Mouse (Mus musculus) hindbrain, embryonic 16.5 days (tissue): Measurements from ENCODE around the gene Mst1r. TPM values are rescaled to one million over a fixed set of nuclear protein-coding genes. Genes with fewer than 3 reads are reported as not detected.

Source experiments
- ATAC-seq: fragments of 200-750 bp; cut with Nextera tagmentation; 2 replicates; pipeline ENCODE4 v1.8.0; 2017; ENCODE audit warnings: moderate TSS enrichment, moderate library complexity
- H3K27ac ChIP-seq: fragments of 300-500 bp; sonication (generic); 2 replicates; pipeline ENCODE4 v1.5.1; 2014; ENCODE audit warnings: low read depth, mild to moderate bottlenecking, control low read depth, low read length, moderate library complexity
- H3K27me3 ChIP-seq: fragments of 300-500 bp; sonication (generic); replicated peaks from 2 replicates; pipeline ENCODE4 v1.6.1; 2014; ENCODE audit warnings: low read length; ENCODE audit not compliant: control insufficient read depth, insufficient read depth
- H3K36me3 ChIP-seq: fragments of 300-500 bp; sonication (generic); 2 replicates; pipeline ENCODE4 v1.6.1; 2014; ENCODE audit warnings: mild to moderate bottlenecking, low read length, moderate library complexity, mixed read lengths; ENCODE audit not compliant: control insufficient read depth, insufficient read depth
- H3K4me1 ChIP-seq: fragments of 300-500 bp; sonication (generic); 2 replicates; pipeline ENCODE4 v1.6.1; 2014; ENCODE audit warnings: low read depth, low read length; ENCODE audit not compliant: control insufficient read depth, insufficient read depth
- H3K4me2 ChIP-seq: fragments of 300-500 bp; sonication (generic); 2 replicates; pipeline ENCODE4 v1.6.1; 2014; ENCODE audit warnings: mild to moderate bottlenecking, low read length, control low read depth, moderate library complexity
- H3K4me3 ChIP-seq: fragments of 300-500 bp; sonication (generic); 2 replicates; pipeline ENCODE4 v1.5.1; 2014; ENCODE audit warnings: mild to moderate bottlenecking, low read length, control low read depth, moderate library complexity
- H3K9ac ChIP-seq: fragments of 300-500 bp; sonication (generic); 2 replicates; pipeline ENCODE4 v1.6.1; 2014; ENCODE audit warnings: low read depth, mild to moderate bottlenecking, control low read depth, low read length, moderate library complexity
- H3K9me3 ChIP-seq: fragments of 300-500 bp; sonication (generic); 2 replicates; pipeline ENCODE4 v1.6.1; 2014; ENCODE audit warnings: mild to moderate bottlenecking, low read length, moderate library complexity; ENCODE audit not compliant: control insufficient read depth
- WGBS: fragments of 180-500 bp; shearing (Covaris S2); extraction: QIAGEN DNeasy Blood & Tissue Kit; methylation state at CpG from one replicate; pipeline ENCODE4 v1.1.7; 2014; 5-methylcytosine and 5-hydroxymethylcytosine counted together
- polyA plus RNA-seq: library from polyadenylated mRNA; unstranded; fragments of >200 nt; fragmentation: Nextera tagmentation; extraction: Ambion mirVana; gene quantifications from 2 replicates; pipeline ENCODE4 v1.2.1, GENCODE M21; 2015

Gene Mst1r
- polyA plus RNA-seq, 1 experiment from 2014 or later = 1.3 TPM

- peak overlapping the region; percentile 94 for H3K4me3 ChIP-seq
- H3K9ac ChIP-seq = peak overlapping the region; percentile 88
- H3K27me3 ChIP-seq = peaks cover 3% of the 10 kb centered on the region; the same call in 1 of the 2 replicates
- H3K27ac ChIP-seq = peak overlapping the region; percentile 82
- under 1% methylated on average over 17 of the region's 18 CpGs for WGBS
- peak; percentile 85 for ATAC-seq
- H3K4me2 ChIP-seq = peak overlapping the region; percentile 88
- H3K4me1 ChIP-seq = peaks cover 10% of the 10 kb centered on the region
- no peaks in the 10 kb centered on the region for H3K9me3 ChIP-seq
- H3K36me3 ChIP-seq = no peaks in the 10 kb centered on the region
Measured at GRCm38 (mm10) chr9:107888267-107888850, 18.3 kb upstream of the Mst1r start.

GRCm38 (mm10) chr9:107890260-107890659 is 16.4 kb upstream of the Mst1r start:
- 95% methylated on average over 6 of the region's 6 CpGs for WGBS
- no peaks in the 10 kb centered on the region for H3K36me3 ChIP-seq
- no peak for ATAC-seq
- H3K27me3 ChIP-seq = no peaks in the 10 kb centered on the region; the same call in 1 of the 2 replicates
- no peak overlapping the region for H3K4me2 ChIP-seq
- H3K4me3 ChIP-seq = no peak overlapping the region
- peaks cover 10% of the 10 kb centered on the region for H3K4me1 ChIP-seq
- H3K27ac ChIP-seq = no peak overlapping the region
- no peak overlapping the region for H3K9ac ChIP-seq
- no peaks in the 10 kb centered on the region for H3K9me3 ChIP-seq

- 100% methylated on average over 1 of the region's 1 CpGs for WGBS
- H3K36me3 ChIP-seq = no peaks in the 10 kb centered on the region
- peaks cover 10% of the 10 kb centered on the region for H3K4me1 ChIP-seq
Measured at GRCm38 (mm10) chr9:107891023-107891422, 15.7 kb upstream of the Mst1r start.

GRCm38 (mm10) chr9:107898563-107898962 is 8.1 kb upstream of the Mst1r start:
- WGBS = 89% methylated on average over 10 of the region's 10 CpGs
- Histone ChIP-seq H3K4me2 (no peak overlapping the region), H3K4me3 (no peak overlapping the region), H3K9me3 (no peaks in the 10 kb centered on the region), H3K27ac (no peak overlapping the region), H3K9ac (no peak overlapping the region), H3K27me3 (no peaks in the 10 kb centered on the region), H3K4me1 (peaks cover 6% of the 10 kb centered on the region; the same call in 1 of the 2 replicates), H3K36me3 (no peaks in the 10 kb centered on the region)
- no peak for ATAC-seq

More at GRCm38 (mm10) chr9:107891023-107891422, 15.7 kb upstream of the Mst1r start:
- Histone ChIP-seq H3K9ac (no peak overlapping the region), H3K27me3 (no peaks in the 10 kb centered on the region; the same call in 1 of the 2 replicates), H3K4me2 (no peak overlapping the region), H3K27ac (no peak overlapping the region), H3K4me3 (no peak overlapping the region), H3K9me3 (no peaks in the 10 kb centered on the region)
- no peak for ATAC-seq

- H3K27ac ChIP-seq = no peak overlapping the region
- peaks cover 6% of the 10 kb centered on the region; the same call in 1 of the 2 replicates for H3K4me1 ChIP-seq
- H3K4me2 ChIP-seq = no peak overlapping the region
- no peaks in the 10 kb centered on the region for H3K9me3 ChIP-seq
- ATAC-seq = no peak
- H3K9ac ChIP-seq = no peak overlapping the region
- 72% methylated on average over 12 of the region's 12 CpGs for WGBS
- H3K4me3 ChIP-seq = no peak overlapping the region
- H3K36me3 ChIP-seq = no peaks in the 10 kb centered on the region
- H3K27me3 ChIP-seq = no peaks in the 10 kb centered on the region
Measured at GRCm38 (mm10) chr9:107899855-107900254, 6.8 kb upstream of the Mst1r start.

- H3K9me3 ChIP-seq = no peaks in the 10 kb centered on the region
- peak overlapping the region; percentile 66 for H3K9ac ChIP-seq
- peak overlapping the region; percentile 68 for H3K4me2 ChIP-seq
- peak overlapping the region; percentile 27; the same call in 1 of the 2 replicates for H3K27ac ChIP-seq
- peak; percentile 77 for ATAC-seq
- H3K27me3 ChIP-seq = no peaks in the 10 kb centered on the region
- no peaks in the 10 kb centered on the region for H3K36me3 ChIP-seq
- H3K4me3 ChIP-seq = peak overlapping the region; percentile 40
- 5% methylated on average over 42 of the region's 44 CpGs for whole genome bisulfite sequencing
- H3K4me1 ChIP-seq = peaks cover 6% of the 10 kb centered on the region; the same call in 1 of the 2 replicates
Measured at GRCm38 (mm10) chr9:107900840-107901626, 5.6 kb upstream of the Mst1r start.

- Histone ChIP-seq H3K9me3 (no peaks in the 10 kb centered on the region), H3K27ac (no peak overlapping the region), H3K36me3 (no peaks in the 10 kb centered on the region), H3K4me2 (peak overlapping the region; percentile 68), H3K4me1 (peaks cover 8% of the 10 kb centered on the region), H3K27me3 (no peaks in the 10 kb centered on the region), H3K9ac (peak overlapping the region; percentile 66; the same call in 1 of the 2 replicates), H3K4me3 (peak overlapping the region; percentile 40)
- no peak for ATAC-seq
- 11% methylated on average over 17 of the region's 17 CpGs for WGBS
Measured at GRCm38 (mm10) chr9:107901627-107901914, 5.1 kb upstream of the Mst1r start.

GRCm38 (mm10) chr9:107904726-107905125 is 1.9 kb upstream of the Mst1r start:
- ATAC-seq = peak; percentile 63
- Histone ChIP-seq H3K4me2 (no peak overlapping the region), H3K9ac (no peak overlapping the region), H3K9me3 (no peaks in the 10 kb centered on the region), H3K36me3 (no peaks in the 10 kb centered on the region), H3K4me1 (peaks cover 11% of the 10 kb centered on the region), H3K27me3 (no peaks in the 10 kb centered on the region), H3K27ac (no peak overlapping the region), H3K4me3 (no peak overlapping the region)
- 1% methylated on average over 4 of the region's 4 CpGs for WGBS

- Histone ChIP-seq H3K9me3 (no peaks in the 10 kb centered on the region), H3K9ac (peak overlapping the region; percentile 42), H3K36me3 (no peaks in the 10 kb centered on the region), H3K27ac (no peak overlapping the region), H3K4me3 (peak overlapping the region; percentile 28), H3K4me1 (peaks cover 5% of the 10 kb centered on the region), H3K27me3 (no peaks in the 10 kb centered on the region), H3K4me2 (peak overlapping the region; percentile 52)
- 49% methylated on average over 31 of the region's 31 CpGs for WGBS
- ATAC-seq = no peak
Measured at GRCm38 (mm10) chr9:107906967-107907800, 511 bp downstream of the Mst1r start.
